Mouse (Mus musculus): ENCODE measurements at regions not wholly inside any gene's neighbourhood (a gene's known extent, or its start where the extent isn't known, plus 50 kb on each side); places are given as distances from the start of the nearest gene placed in this dataset.

- TF ChIP-seq CTCF (IDR thresholded peaks at IDR 0.05; ENCODE audit: extremely low read depth, insufficient read depth, low read length) = no peak
- TF ChIP-seq POLR2A (IDR thresholded peaks at IDR 0.05; ENCODE audit: extremely low read depth, insufficient read depth, low read length) = no peak
- Histone ChIP-seq H3K4me3 (ENCODE audit: insufficient read depth, low read length) (no peak overlapping the region), H3K27ac (ENCODE audit: insufficient read depth, low read length) (no peak overlapping the region), H3K4me1 (ENCODE audit: control insufficient read depth, insufficient read depth, low read length) (no peaks in the 10 kb centered on the region)
Observed at GRCm38 (mm10) chr14:60523010-60523409, 110.8 kb upstream of the Spata13 start.

GRCm38 (mm10) chr14:60524869-60525268 lies 108.9 kb upstream of the Spata13 start:
- no peak overlapping the region for H3K27ac ChIP-seq (ENCODE audit: insufficient read depth, low read length)
- H3K4me3 ChIP-seq (ENCODE audit: insufficient read depth, low read length) = no peak overlapping the region
- no peak for TF ChIP-seq CTCF (IDR thresholded peaks at IDR 0.05; ENCODE audit: extremely low read depth, insufficient read depth, low read length)
- TF ChIP-seq POLR2A (IDR thresholded peaks at IDR 0.05; ENCODE audit: extremely low read depth, insufficient read depth, low read length) = no peak
- H3K4me1 ChIP-seq (ENCODE audit: control insufficient read depth, insufficient read depth, low read length) = no peaks in the 10 kb centered on the region

- TF ChIP-seq POLR2A (IDR thresholded peaks at IDR 0.05; ENCODE audit: extremely low read depth, insufficient read depth, low read length) (no peak), CTCF (IDR thresholded peaks at IDR 0.05; ENCODE audit: extremely low read depth, insufficient read depth, low read length) (peak; percentile 85)
- Histone ChIP-seq H3K4me1 (ENCODE audit: control insufficient read depth, insufficient read depth, low read length) (no peaks in the 10 kb centered on the region), H3K27ac (ENCODE audit: insufficient read depth, low read length) (no peak overlapping the region), H3K4me3 (ENCODE audit: insufficient read depth, low read length) (no peak overlapping the region)
Observed at GRCm38 (mm10) chr14:60525284-60525962, 108.4 kb upstream of the Spata13 start.

GRCm38 (mm10) chr14:60525979-60526378 lies 107.8 kb upstream of the Spata13 start:
- Histone ChIP-seq H3K4me3 (ENCODE audit: insufficient read depth, low read length) (no peak overlapping the region), H3K27ac (ENCODE audit: insufficient read depth, low read length) (no peak overlapping the region), H3K4me1 (ENCODE audit: control insufficient read depth, insufficient read depth, low read length) (no peaks in the 10 kb centered on the region)
- TF ChIP-seq POLR2A (IDR thresholded peaks at IDR 0.05; ENCODE audit: extremely low read depth, insufficient read depth, low read length) = no peak
- no peak for TF ChIP-seq CTCF (IDR thresholded peaks at IDR 0.05; ENCODE audit: extremely low read depth, insufficient read depth, low read length)

GRCm38 (mm10) chr14:60526832-60527231 lies 107.0 kb upstream of the Spata13 start:
- Histone ChIP-seq H3K4me1 (ENCODE audit: control insufficient read depth, insufficient read depth, low read length) (no peaks in the 10 kb centered on the region), H3K4me3 (ENCODE audit: insufficient read depth, low read length) (no peak overlapping the region), H3K27ac (ENCODE audit: insufficient read depth, low read length) (no peak overlapping the region)
- no peak for TF ChIP-seq POLR2A (IDR thresholded peaks at IDR 0.05; ENCODE audit: extremely low read depth, insufficient read depth, low read length)
- TF ChIP-seq CTCF (IDR thresholded peaks at IDR 0.05; ENCODE audit: extremely low read depth, insufficient read depth, low read length) = no peak

GRCm38 (mm10) chr14:60527951-60528350 lies 105.8 kb upstream of the Spata13 start:
- Histone ChIP-seq H3K4me1 (ENCODE audit: control insufficient read depth, insufficient read depth, low read length) (no peaks in the 10 kb centered on the region), H3K27ac (ENCODE audit: insufficient read depth, low read length) (no peak overlapping the region), H3K4me3 (ENCODE audit: insufficient read depth, low read length) (no peak overlapping the region)
- no peak for TF ChIP-seq CTCF (IDR thresholded peaks at IDR 0.05; ENCODE audit: extremely low read depth, insufficient read depth, low read length)
- no peak for TF ChIP-seq POLR2A (IDR thresholded peaks at IDR 0.05; ENCODE audit: extremely low read depth, insufficient read depth, low read length)

GRCm38 (mm10) chr14:60528520-60528919 lies 105.3 kb upstream of the Spata13 start:
- H3K27ac ChIP-seq (ENCODE audit: insufficient read depth, low read length) = no peak overlapping the region

GRCm38 (mm10) chr14:60529022-60529421 lies 104.8 kb upstream of the Spata13 start:
- Histone ChIP-seq H3K4me3 (ENCODE audit: insufficient read depth, low read length) (no peak overlapping the region), H3K27ac (ENCODE audit: insufficient read depth, low read length) (no peak overlapping the region), H3K4me1 (ENCODE audit: control insufficient read depth, insufficient read depth, low read length) (no peaks in the 10 kb centered on the region)
- TF ChIP-seq POLR2A (IDR thresholded peaks at IDR 0.05; ENCODE audit: extremely low read depth, insufficient read depth, low read length) = no peak
- no peak for TF ChIP-seq CTCF (IDR thresholded peaks at IDR 0.05; ENCODE audit: extremely low read depth, insufficient read depth, low read length)

More at GRCm38 (mm10) chr14:60528520-60528919, 105.3 kb upstream of the Spata13 start:
- Histone ChIP-seq H3K4me3 (ENCODE audit: insufficient read depth, low read length) (no peak overlapping the region), H3K4me1 (ENCODE audit: control insufficient read depth, insufficient read depth, low read length) (no peaks in the 10 kb centered on the region)
- TF ChIP-seq CTCF (IDR thresholded peaks at IDR 0.05; ENCODE audit: extremely low read depth, insufficient read depth, low read length) (no peak), POLR2A (IDR thresholded peaks at IDR 0.05; ENCODE audit: extremely low read depth, insufficient read depth, low read length) (no peak)

GRCm38 (mm10) chr14:60529646-60530347 lies 104.0 kb upstream of the Spata13 start:
- no peaks in the 10 kb centered on the region for H3K4me1 ChIP-seq (ENCODE audit: control insufficient read depth, insufficient read depth, low read length)
- no peak overlapping the region for H3K27ac ChIP-seq (ENCODE audit: insufficient read depth, low read length)
- no peak overlapping the region for H3K4me3 ChIP-seq (ENCODE audit: insufficient read depth, low read length)
- TF ChIP-seq CTCF (IDR thresholded peaks at IDR 0.05; ENCODE audit: extremely low read depth, insufficient read depth, low read length) (no peak), POLR2A (IDR thresholded peaks at IDR 0.05; ENCODE audit: extremely low read depth, insufficient read depth, low read length) (no peak)

GRCm38 (mm10) chr14:60530348-60530711 lies 103.5 kb upstream of the Spata13 start:
- H3K4me3 ChIP-seq (ENCODE audit: insufficient read depth, low read length) = no peak overlapping the region
- H3K4me1 ChIP-seq (ENCODE audit: control insufficient read depth, insufficient read depth, low read length) = no peaks in the 10 kb centered on the region
- TF ChIP-seq POLR2A (IDR thresholded peaks at IDR 0.05; ENCODE audit: extremely low read depth, insufficient read depth, low read length) = no peak
- no peak for TF ChIP-seq CTCF (IDR thresholded peaks at IDR 0.05; ENCODE audit: extremely low read depth, insufficient read depth, low read length)
- no peak overlapping the region for H3K27ac ChIP-seq (ENCODE audit: insufficient read depth, low read length)
